Mouse (Mus musculus) heart, embryonic 12.5 days (tissue): ENCODE measurements around the gene Itga8. TPM values are rescaled to one million over a fixed set of nuclear protein-coding genes. Genes with fewer than 3 reads are reported as not detected.
A peak's percentile ranks its signal among the peaks of the same experiment; 100 is the strongest.

Experiments
- ATAC-seq: fragments of 200-750 bp; cut with Nextera tagmentation; 2 replicates; pipeline ENCODE4 v1.8.0; 2017; ENCODE audit warnings: moderate TSS enrichment, moderate library complexity; ENCODE audit not compliant: insufficient number of reproducible peaks, low FRiP score
- H3K27ac ChIP-seq: fragments of 300-500 bp; sonication (generic); 2 replicates; pipeline ENCODE4 v1.5.1; 2016; ENCODE audit warnings: mild to moderate bottlenecking, moderate library complexity; ENCODE audit not compliant: poor library complexity, severe bottlenecking
- H3K27me3 ChIP-seq: fragments of 300-500 bp; sonication (generic); replicated peaks from 2 replicates; pipeline ENCODE4 v1.6.1; 2016; ENCODE audit warnings: mild to moderate bottlenecking, moderate library complexity
- H3K36me3 ChIP-seq: fragments of 300-500 bp; sonication (generic); 2 replicates; pipeline ENCODE4 v1.6.1; 2016; ENCODE audit warnings: mild to moderate bottlenecking, moderate library complexity
- H3K4me1 ChIP-seq: fragments of 300-500 bp; sonication (generic); replicated peaks from 2 replicates; pipeline ENCODE4 v1.6.1; 2016; ENCODE audit warnings: mild to moderate bottlenecking
- H3K4me2 ChIP-seq: fragments of 300-500 bp; sonication (generic); 2 replicates; pipeline ENCODE4 v1.6.1; 2016; ENCODE audit warnings: mild to moderate bottlenecking, moderate library complexity
- H3K4me3 ChIP-seq: fragments of 300-500 bp; sonication (generic); 2 replicates; pipeline ENCODE4 v1.5.1; 2016; ENCODE audit warnings: mild to moderate bottlenecking
- H3K9ac ChIP-seq: fragments of 300-500 bp; sonication (generic); 2 replicates; pipeline ENCODE4 v1.6.1; 2016; ENCODE audit warnings: mild to moderate bottlenecking, moderate library complexity
- H3K9me3 ChIP-seq: fragments of 300-500 bp; sonication (generic); replicated peaks from 2 replicates; pipeline ENCODE4 v1.6.1; 2016; ENCODE audit warnings: mild to moderate bottlenecking, moderate library complexity
- WGBS: fragments of 180-500 bp; shearing (Covaris S2); methylation state at CpG from one replicate; pipeline ENCODE4 v1.1.7; 2016; 5-methylcytosine and 5-hydroxymethylcytosine counted together
- polyA plus RNA-seq: library from polyadenylated mRNA; unstranded; fragments of >200 nt; fragmentation: Nextera tagmentation; extraction: Ambion mirVana; gene quantifications from 2 replicates; pipeline ENCODE4 v1.2.1, GENCODE M21; 2016

Itga8 gene
- polyA plus RNA-seq, 1 experiment from 2014 or later: 11.7 TPM

GRCm38 (mm10) chr2:12198214-12198613 lies 103.5 kb downstream of the Itga8 start:
- no peak for ATAC-seq
- Histone ChIP-seq H3K4me2 (no peak overlapping the region), H3K4me3 (no peak overlapping the region), H3K36me3 (no peaks in the 10 kb centered on the region), H3K9ac (no peak overlapping the region), H3K9me3 (no peaks in the 10 kb centered on the region), H3K27ac (no peak overlapping the region), H3K27me3 (no peaks in the 10 kb centered on the region), H3K4me1 (no peaks in the 10 kb centered on the region)
- WGBS: 78% methylated on average over 3 of the region's 3 CpGs

GRCm38 (mm10) chr2:12197711-12198110 lies 104.0 kb downstream of the Itga8 start:
- Histone ChIP-seq H3K36me3 (no peaks in the 10 kb centered on the region), H3K9me3 (no peaks in the 10 kb centered on the region), H3K4me1 (no peaks in the 10 kb centered on the region), H3K4me3 (no peak overlapping the region), H3K4me2 (no peak overlapping the region), H3K27ac (no peak overlapping the region), H3K27me3 (no peaks in the 10 kb centered on the region), H3K9ac (no peak overlapping the region)
- ATAC-seq: no peak
- 89% methylated on average over 4 of the region's 4 CpGs for WGBS

- Histone ChIP-seq H3K4me2 (no peak overlapping the region), H3K4me3 (no peak overlapping the region), H3K4me1 (no peaks in the 10 kb centered on the region), H3K27ac (no peak overlapping the region), H3K9ac (no peak overlapping the region), H3K36me3 (no peaks in the 10 kb centered on the region), H3K9me3 (no peaks in the 10 kb centered on the region), H3K27me3 (no peaks in the 10 kb centered on the region; the same call in 1 of the 2 replicates)
- ATAC-seq: no peak
- 11% methylated on average over 6 of the region's 6 CpGs for WGBS
Observed at GRCm38 (mm10) chr2:12189026-12189425, 112.7 kb downstream of the Itga8 start.

- Histone ChIP-seq H3K27me3 (no peaks in the 10 kb centered on the region; the same call in 1 of the 2 replicates), H3K9ac (no peak overlapping the region), H3K4me1 (no peaks in the 10 kb centered on the region), H3K36me3 (no peaks in the 10 kb centered on the region), H3K9me3 (no peaks in the 10 kb centered on the region), H3K4me3 (no peak overlapping the region), H3K27ac (no peak overlapping the region), H3K4me2 (no peak overlapping the region)
- no peak for ATAC-seq
- 32% methylated on average over 5 of the region's 5 CpGs for WGBS
Observed at GRCm38 (mm10) chr2:12187646-12188045, 114.1 kb downstream of the Itga8 start.

GRCm38 (mm10) chr2:12182402-12182948 lies 119.2 kb downstream of the Itga8 start:
- Histone ChIP-seq H3K4me1 (no peaks in the 10 kb centered on the region), H3K4me2 (no peak overlapping the region), H3K9me3 (no peaks in the 10 kb centered on the region), H3K36me3 (no peaks in the 10 kb centered on the region), H3K4me3 (no peak overlapping the region), H3K9ac (no peak overlapping the region), H3K27ac (no peak overlapping the region), H3K27me3 (no peaks in the 10 kb centered on the region; the same call in 1 of the 2 replicates)
- WGBS: 64% methylated on average over 8 of the region's 8 CpGs
- no peak for ATAC-seq

- no peaks in the 10 kb centered on the region for H3K9me3 ChIP-seq
- H3K36me3 ChIP-seq: no peaks in the 10 kb centered on the region
- no peak overlapping the region for H3K4me3 ChIP-seq
- H3K27me3 ChIP-seq: no peaks in the 10 kb centered on the region
- H3K4me2 ChIP-seq: no peak overlapping the region
- no peak for ATAC-seq
- H3K9ac ChIP-seq: no peak overlapping the region
- 50% methylated on average over 2 of the region's 2 CpGs for WGBS
- H3K27ac ChIP-seq: no peak overlapping the region
- H3K4me1 ChIP-seq: 0 out of 2 replicates have a peak, but pooled peaks cover 3% of the 10 kb centered on the region
Observed at GRCm38 (mm10) chr2:12180635-12181034, 121.1 kb downstream of the Itga8 start.

- Histone ChIP-seq H3K27me3 (no peaks in the 10 kb centered on the region), H3K9me3 (no peaks in the 10 kb centered on the region), H3K4me3 (no peak overlapping the region), H3K4me1 (0 out of 2 replicates have a peak, but pooled peaks cover 3% of the 10 kb centered on the region), H3K27ac (no peak overlapping the region), H3K36me3 (0 out of 2 replicates have a peak, but pooled peaks cover 5% of the 10 kb centered on the region), H3K9ac (no peak overlapping the region), H3K4me2 (no peak overlapping the region)
- WGBS: 60% methylated on average over 7 of the region's 7 CpGs
- ATAC-seq: no peak
Observed at GRCm38 (mm10) chr2:12174722-12175427, 126.8 kb downstream of the Itga8 start.

- peaks cover 9% of the 10 kb centered on the region; the same call in 1 of the 2 replicates for H3K36me3 ChIP-seq
- no peak overlapping the region for H3K9ac ChIP-seq
- no peak for ATAC-seq
- H3K4me2 ChIP-seq: no peak overlapping the region
- no peak overlapping the region for H3K27ac ChIP-seq
- 0 out of 2 replicates have a peak, but pooled peaks cover 3% of the 10 kb centered on the region for H3K9me3 ChIP-seq
- H3K27me3 ChIP-seq: no peaks in the 10 kb centered on the region
- H3K4me1 ChIP-seq: no peaks in the 10 kb centered on the region
- H3K4me3 ChIP-seq: no peak overlapping the region
Observed at GRCm38 (mm10) chr2:12170221-12170620, 131.5 kb downstream of the Itga8 start.

GRCm38 (mm10) chr2:12160486-12160885 lies 141.2 kb downstream of the Itga8 start:
- H3K4me2 ChIP-seq: no peak overlapping the region
- no peak overlapping the region for H3K4me3 ChIP-seq
- no peaks in the 10 kb centered on the region for H3K36me3 ChIP-seq
- H3K9ac ChIP-seq: no peak overlapping the region
- 0 out of 2 replicates have a peak, but pooled peaks have one; percentile 42 for ATAC-seq
- no peaks in the 10 kb centered on the region for H3K9me3 ChIP-seq
- no peaks in the 10 kb centered on the region for H3K4me1 ChIP-seq
- 73% methylated on average over 3 of the region's 3 CpGs for WGBS
- no peaks in the 10 kb centered on the region for H3K27me3 ChIP-seq
- H3K27ac ChIP-seq: no peak overlapping the region

GRCm38 (mm10) chr2:12157001-12157400 lies 144.7 kb downstream of the Itga8 start:
- 39% methylated on average over 1 of the region's 1 CpGs for WGBS
- Histone ChIP-seq H3K4me3 (no peak overlapping the region), H3K36me3 (no peaks in the 10 kb centered on the region), H3K4me2 (no peak overlapping the region), H3K27me3 (no peaks in the 10 kb centered on the region), H3K9me3 (no peaks in the 10 kb centered on the region), H3K27ac (no peak overlapping the region), H3K4me1 (no peaks in the 10 kb centered on the region), H3K9ac (no peak overlapping the region)
- no peak for ATAC-seq

GRCm38 (mm10) chr2:12156401-12156800 lies 145.3 kb downstream of the Itga8 start:
- WGBS: 61% methylated on average over 3 of the region's 3 CpGs
- Histone ChIP-seq H3K27ac (no peak overlapping the region), H3K4me1 (no peaks in the 10 kb centered on the region), H3K36me3 (no peaks in the 10 kb centered on the region), H3K27me3 (no peaks in the 10 kb centered on the region), H3K9me3 (no peaks in the 10 kb centered on the region), H3K4me2 (no peak overlapping the region), H3K4me3 (no peak overlapping the region), H3K9ac (no peak overlapping the region)
- no peak for ATAC-seq
